Mouse (Mus musculus) left cerebral cortex, postnatal 4 days (tissue): ENCODE data around the gene Zdhhc18. TPM values are rescaled to one million over a fixed set of nuclear protein-coding genes. Genes with fewer than 3 reads are reported as not detected.
A peak's percentile ranks its signal among the peaks of the same experiment; 100 is the strongest.

Source experiments
- DNase-seq: peaks from one replicate; pipeline ENCODE4 v3.0.0-alpha.2; 2022
- intact Hi-C: fragments of 180-260 bp; cut with DNase I; formaldehyde crosslinking; loops from one replicate; pipeline ENCODE4 v1.15.1; 2025
- total RNA-seq, 2 experiments: library from RNA; stranded (reverse); gene quantifications; 2 replicates each; pipeline ENCODE4 v1.2.3; 2021

The Zdhhc18 gene
- total RNA-seq, 2 experiments from 2014 or later = 37.1 to 37.8 TPM

DNA sequence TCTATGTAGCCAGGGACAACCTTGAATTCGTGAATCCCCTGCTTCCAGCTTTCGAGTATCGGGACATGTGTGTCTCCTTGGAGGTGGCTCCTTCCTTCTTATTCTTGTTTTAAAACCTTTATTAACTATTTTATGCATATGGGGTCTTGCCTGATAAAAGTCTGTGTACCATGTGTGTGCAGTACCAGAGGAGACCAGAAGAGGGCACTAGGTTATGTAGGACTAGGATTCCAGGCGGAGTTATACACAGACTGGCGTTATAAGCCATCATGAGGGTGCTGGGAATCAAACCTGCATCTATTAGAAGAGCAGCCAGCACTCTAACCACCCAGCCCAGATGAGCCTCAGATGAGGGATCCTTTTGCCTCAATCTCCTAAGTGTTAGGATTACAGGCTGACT is 38.1 kb downstream of the Zdhhc18 start:
- intact Hi-C loops = no loop called here
- no peak for DNase-seq

DNA sequence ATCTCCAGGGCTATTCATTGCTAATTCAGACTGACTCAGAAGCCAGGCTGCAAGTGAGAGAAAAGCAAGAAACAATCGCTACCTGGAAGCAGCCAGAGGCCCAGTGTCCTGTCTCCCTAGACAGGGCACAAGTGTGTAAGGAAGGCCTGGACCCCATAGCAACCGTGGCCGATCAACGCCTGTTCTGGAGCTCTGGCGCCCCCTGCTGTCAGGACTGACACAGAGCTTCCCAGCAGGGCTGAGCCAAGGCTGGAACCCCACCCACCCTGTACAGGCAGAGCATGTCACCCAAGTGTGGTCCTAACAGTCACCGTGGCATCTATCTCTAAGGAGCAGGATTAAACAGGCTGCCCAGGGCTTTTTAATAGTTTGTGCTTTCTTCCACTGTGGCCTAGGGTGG is 40.2 kb downstream of the Zdhhc18 start:
- peak; percentile 80 for DNase-seq
- intact Hi-C loops = no loop called here

DNA sequence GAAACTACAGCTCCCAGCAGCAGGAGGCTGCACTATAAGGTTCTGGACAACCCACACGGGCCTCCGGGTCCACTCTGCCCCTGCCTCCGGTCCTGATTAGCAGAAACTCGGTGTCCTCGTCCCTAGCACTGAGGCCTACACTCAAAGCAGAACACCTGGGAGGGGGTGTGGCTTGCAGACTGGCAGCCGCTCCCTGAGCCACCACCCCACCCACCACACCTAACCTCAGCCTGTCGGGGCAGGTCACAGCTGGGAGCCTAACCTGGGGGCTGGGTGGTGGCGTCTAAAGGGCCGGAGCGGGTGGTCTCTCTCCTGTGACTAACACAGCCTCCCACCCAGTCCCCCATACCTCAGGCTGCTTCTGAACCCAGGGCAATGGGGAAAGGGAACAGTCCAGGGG is 42.7 kb downstream of the Zdhhc18 start:
- intact Hi-C loops = no loop called here
- DNase-seq = no peak

DNA sequence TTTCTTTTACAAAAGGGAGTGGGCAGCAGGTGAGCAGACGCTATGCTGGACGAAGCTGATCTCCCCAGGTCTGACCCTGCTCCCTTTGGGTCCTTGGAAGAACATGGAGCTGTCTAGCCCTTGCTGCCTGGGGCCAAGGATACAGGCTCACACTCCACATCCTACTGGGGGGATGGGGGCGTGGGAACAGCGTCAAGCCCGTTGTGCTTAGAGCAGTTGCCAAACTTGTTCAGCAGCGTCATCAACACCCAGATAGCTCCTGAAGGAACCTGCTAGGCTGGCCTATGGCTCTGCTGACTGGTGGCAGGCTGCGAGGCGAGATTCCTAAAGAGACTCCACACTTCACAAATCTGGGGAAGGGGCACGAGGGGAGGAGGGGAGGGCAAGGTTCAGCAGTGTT is 44.6 kb downstream of the Zdhhc18 start:
- intact Hi-C loops = no loop called here

DNA sequence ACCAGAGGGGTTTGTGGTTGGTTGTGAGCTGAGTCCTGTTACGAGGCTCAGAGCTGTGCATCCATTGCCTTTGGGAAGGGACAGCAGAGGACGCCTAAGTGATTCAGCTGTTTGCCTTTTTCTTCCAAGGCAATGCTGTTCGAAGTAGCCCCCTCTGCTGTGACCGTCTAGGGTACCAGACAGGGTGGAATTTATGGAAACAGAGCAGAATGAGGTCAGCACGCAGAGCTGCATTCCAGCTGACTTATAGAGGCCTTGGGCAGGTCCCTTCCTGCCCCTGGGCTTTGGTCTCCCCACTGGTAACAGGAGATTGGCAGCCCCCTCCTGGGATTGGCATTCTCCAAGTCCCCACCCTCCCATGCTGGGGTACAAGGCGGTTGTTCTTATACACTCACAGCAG is 45.1 kb downstream of the Zdhhc18 start:
- intact Hi-C loops = no loop called here
- no peak for DNase-seq

More for the DNA sequence above, 44.6 kb downstream of the Zdhhc18 start:
- no peak for DNase-seq

DNA sequence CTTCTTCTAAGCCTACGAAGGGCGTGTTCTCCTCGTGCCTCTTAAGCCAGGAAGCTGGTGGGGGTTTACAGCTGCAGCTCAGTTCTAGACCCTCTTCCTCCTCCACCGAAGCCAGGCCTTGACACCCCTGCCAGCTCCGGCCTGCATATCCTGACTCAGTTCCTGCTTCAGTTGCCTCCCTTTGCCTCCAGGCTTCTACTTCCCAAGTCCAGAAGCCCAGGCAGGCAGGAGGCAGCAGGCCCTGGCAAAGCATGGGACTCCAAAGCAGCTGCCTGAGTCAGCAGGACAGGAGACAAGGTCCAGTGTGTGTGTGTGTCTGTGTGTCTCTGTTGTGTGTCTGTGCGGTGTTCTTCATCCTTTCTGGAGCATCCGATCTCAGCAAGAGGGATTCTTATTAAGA is 45.8 kb downstream of the Zdhhc18 start:
- intact Hi-C loops = no loop called here
- no peak for DNase-seq

GRCm38 (mm10) chr4:133603056-133603455 is 46.9 kb downstream of the Zdhhc18 start:
- DNase-seq = no peak

DNA sequence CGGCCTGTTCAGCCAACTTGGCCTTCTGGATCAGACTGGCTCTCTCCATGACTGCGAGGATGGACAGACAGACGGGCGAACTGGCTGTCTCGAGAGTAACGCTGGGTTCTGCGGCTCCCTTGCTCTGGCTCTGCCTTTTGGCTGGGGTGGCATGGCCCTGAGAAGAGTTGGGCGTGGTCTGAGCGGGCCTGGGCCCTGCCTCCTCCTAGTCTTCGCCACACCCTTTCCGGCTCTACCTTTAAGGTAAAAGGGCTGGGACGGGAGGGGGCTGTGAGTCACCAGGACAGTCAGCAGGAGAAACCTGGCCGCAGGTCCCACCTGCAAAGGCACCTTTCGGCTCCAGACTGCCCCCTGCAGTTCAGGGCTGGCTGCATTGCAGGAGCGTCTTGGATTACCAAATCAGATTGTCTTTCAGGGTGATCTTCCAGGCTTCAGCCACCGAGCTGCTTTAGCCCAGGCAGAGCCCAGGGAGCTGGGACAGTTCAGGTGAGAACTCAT is 48.2 kb downstream of the Zdhhc18 start, which contains the start of gene Sfn:
Sfn (minus strand) TSS at position 448 of the 498 bp plus-strand sequence.
- DNase-seq = no peak
- intact Hi-C loops = no loop called here

More at GRCm38 (mm10) chr4:133603056-133603455, 46.9 kb downstream of the Zdhhc18 start:
- intact Hi-C loops = no loop called here

GRCm38 (mm10) chr4:133600306-133600705 is 49.6 kb downstream of the Zdhhc18 start:
- no peak for DNase-seq
- intact Hi-C loops = no loop called here

- intact Hi-C loops = no loop called here
- peak; percentile 73 for DNase-seq
Observed at GRCm38 (mm10) chr4:133599571-133600073, 50.3 kb downstream of the Zdhhc18 start.

DNA sequence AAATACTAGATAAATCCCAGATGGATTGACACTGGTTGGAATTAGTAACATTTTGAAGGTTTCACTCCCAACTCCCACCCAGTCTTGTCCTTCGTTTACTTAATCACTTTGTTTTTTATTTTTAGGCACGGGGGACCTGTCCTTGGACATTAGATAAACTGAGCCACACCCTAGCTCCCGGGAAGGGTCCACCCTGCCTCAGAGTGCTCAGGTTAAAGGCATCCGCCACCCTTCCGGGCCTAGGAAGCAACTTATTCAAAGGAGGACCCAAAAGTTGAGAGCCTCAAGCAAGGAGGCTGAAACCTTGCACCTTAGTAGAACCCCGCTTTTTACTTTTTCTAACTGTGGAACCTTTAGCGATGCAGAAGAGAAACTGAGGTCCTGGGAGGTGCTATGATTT is 50.8 kb downstream of the Zdhhc18 start:
- intact Hi-C loops = no loop called here
- DNase-seq = no peak

DNA sequence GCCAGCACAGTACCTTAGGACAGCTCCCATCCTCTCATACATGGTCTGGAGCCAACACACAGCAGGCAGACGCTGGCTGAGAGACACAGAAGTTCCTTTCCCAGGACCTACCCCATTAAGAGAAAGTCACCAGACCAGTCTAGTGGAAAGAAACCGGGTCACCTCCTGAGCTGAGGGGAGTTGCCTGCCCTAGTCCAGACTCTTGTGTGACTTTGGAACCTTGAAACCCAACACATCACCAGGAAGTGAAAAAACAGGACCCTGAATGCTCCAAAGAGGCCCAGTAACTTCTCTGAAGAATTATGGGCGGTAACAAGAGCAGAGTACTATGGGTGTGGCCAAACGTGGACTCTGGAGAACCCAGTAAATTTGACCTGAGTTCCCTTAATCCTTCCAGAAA is 51.3 kb downstream of the Zdhhc18 start:
- intact Hi-C loops = no loop called here
- DNase-seq = no peak

- intact Hi-C loops = no loop called here
- DNase-seq = no peak
Observed at GRCm38 (mm10) chr4:133596084-133596483, 53.9 kb downstream of the Zdhhc18 start.

DNA sequence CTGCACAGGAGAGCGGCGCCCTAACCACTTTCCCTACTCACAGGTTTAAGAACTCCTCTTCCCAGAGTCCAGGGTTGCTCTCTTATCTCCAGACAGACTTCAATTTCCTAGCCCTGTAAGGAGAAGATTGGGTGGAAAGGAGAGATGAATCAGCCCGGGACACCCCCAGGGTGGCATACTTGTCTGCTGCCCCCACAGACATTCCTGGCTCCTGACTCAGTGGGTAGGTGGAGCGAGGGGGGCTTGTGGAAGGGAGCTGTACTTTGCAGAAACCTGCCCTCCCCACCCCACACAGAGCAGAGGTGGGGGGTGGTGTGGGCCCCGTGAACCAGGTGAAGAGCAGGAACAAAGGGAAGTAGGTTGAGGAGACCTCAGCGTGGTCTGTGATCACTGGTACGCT is 54.4 kb downstream of the Zdhhc18 start:
- DNase-seq = no peak
- intact Hi-C loops = no loop called here

DNA sequence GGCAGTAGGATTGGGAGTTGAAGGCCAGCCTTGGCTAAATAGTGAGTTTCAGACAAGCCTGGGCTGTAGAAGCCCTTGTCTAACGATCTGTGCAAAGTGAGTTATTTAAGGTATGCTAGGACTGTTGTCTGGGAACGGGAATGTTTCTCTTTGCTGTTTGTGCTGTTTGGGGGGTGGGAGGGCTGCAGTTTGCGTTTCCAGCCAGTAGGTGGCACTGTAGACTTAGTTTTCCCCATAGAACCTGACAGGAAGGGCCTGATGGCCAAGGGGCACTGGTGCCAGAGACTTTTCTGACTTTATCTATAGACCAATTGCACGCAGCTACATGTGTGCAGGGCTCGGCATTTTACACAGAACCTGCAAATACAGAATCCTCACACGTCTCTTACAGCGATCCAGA is 57.4 kb downstream of the Zdhhc18 start:
- intact Hi-C loops = loop anchor here (5.0 kb wide), 1 partner anchor 235 kb away; no protein-coding TSS in a partner anchor
- DNase-seq = peak; percentile 73

DNA sequence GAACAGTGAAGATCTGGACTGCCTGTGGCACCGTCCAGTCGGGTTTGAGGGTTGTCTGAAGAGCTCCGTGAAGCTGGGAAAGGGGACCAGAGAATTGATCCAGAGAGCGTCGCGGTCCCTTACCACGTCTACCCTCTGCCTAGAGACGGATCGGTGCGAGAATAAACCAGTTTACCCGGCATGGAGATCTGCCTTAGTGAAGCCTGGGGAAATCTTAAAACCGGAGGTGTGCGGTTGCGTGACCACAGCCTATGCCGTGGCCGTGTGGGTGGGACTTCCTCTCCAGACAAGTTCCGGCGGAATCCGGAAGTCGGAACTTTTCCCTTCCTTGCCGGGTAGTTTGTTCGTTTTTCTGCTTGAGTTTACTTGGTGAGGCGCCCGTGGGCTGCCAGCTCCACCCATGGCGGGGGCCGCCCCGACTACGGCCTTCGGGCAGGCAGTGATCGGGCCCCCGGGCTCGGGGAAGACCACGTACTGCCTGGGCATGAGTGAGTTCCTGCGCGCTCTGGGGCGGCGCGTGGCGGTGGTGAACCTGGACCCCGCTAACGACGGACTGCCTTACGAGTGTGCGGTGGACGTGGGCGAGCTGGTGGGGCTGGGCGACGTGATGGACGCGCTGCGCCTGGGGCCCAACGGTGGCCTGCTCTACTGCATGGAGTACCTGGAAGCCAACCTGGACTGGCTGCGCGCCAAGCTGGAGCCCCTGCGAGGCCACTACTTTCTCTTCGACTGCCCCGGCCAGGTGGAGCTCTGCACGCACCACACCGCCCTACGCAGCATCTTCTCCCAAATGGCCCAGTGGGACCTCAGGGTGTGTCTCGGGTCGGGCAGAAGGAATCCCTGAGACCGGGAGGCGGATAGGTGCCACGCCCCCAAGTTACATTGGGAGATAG is 65.6 kb downstream of the Zdhhc18 start, which contains the start of gene Gpn2:
Gpn2 (plus strand) TSS at position 304 of the 893 bp plus-strand sequence.
- peak; percentile 74 for DNase-seq
- intact Hi-C loops = no loop called here

GRCm38 (mm10) chr4:133583690-133584058 is 66.3 kb downstream of the Zdhhc18 start:
- intact Hi-C loops = no loop called here
- DNase-seq = no peak

DNA sequence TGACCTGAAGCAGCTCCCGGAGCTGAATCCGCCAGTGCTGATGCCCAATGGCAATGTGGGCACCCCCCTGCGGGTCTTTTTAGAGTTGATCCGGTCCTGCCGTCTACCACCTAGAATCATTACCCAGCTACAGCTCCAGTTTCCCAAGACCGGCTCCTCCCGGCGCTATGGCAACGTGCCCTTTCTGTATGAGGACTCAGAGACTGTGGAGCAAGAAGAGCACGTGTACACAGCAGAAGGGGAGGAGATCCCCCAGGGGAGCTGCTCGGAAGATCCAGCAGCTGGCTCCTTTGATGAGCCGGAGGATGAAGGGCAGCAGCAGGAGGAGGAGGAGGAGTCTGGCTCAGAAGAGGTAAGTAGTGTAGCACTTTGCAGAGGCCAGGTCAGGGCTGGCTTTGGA is 72.0 kb downstream of the Zdhhc18 start:
- DNase-seq = no peak
- intact Hi-C loops = no loop called here

DNA sequence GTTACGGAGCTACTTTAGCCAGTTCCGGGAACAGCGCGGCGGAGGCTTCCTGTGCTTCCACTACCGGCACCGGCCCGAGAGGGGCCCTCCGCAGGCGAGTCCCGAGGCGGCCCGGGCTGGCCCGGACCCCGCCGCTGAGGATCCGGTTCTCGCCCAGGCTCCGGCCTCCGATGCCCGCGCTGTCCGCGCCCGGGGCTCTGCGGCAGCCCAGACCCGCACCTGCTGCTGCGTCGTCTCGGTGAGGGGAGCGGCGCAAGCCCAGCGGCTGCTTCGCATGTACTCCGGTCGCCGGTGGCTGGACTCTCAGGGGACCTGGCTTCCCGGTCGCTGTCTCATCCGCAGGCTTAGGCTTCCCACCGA is 75.1 kb downstream of the Zdhhc18 start:
- no peak for DNase-seq
- intact Hi-C loops = no loop called here

DNA sequence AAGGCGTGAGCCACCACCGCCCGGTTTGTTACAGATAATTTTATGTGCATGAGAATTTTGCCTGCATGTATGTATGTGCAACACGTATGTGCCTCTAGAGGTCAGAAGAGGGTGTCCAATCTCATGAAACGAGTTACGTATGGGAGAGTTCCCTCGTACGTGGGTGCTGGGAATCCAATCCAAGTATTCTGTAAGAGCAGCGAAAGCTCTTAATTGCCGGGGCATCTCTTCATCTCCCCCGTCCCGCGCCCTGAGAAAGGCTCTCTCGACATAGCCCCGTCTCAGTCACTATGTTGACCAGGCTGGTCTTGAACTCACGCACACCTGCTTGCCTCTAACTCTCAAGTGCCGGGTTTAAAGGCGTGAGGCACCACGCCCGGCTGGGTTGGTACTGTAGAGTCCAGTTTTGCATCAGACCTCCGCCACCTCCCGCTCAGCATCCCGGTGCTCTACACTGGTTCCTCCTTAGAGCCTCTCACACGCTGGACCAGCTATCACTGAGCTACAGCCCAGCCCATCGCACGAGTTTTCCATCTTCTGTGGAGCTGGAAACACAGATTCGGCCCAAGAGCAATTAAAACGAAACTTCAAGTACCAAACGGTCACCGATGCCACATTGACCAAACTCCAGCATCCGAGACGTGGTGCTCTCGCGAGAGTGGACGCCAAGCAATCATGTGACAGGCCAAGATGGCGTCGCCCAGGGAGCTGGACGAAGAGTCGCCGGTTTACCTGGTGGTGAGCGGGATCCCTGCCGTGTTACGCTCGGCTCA is 75.7 kb downstream of the Zdhhc18 start, which contains the start of gene Gpatch3:
Gpatch3 (plus strand) TSS at position 676 of the 773 bp plus-strand sequence.
- DNase-seq = peak; percentile 94
- intact Hi-C loops = no loop called here

- intact Hi-C loops = no loop called here
- no peak for DNase-seq
Observed at GRCm38 (mm10) chr4:133570066-133570466, 79.9 kb downstream of the Zdhhc18 start.
